Mouse (Mus musculus) left cerebral cortex, postnatal 14 days (tissue): ENCODE data around the gene Fgf2. TPM values are rescaled to one million over a fixed set of nuclear protein-coding genes. Genes with fewer than 3 reads are reported as not detected.

Experiments used
- DNase-seq, 2 experiments: peaks; one replicate each; pipeline ENCODE4 v3.0.0; 2021 to 2022; ENCODE audit warnings: low spot score in 2 of 2, mixed read lengths in 1 of 2
- intact Hi-C: fragments of 180-260 bp; cut with DNase I; formaldehyde crosslinking; loops from one replicate; pipeline ENCODE4 v1.15.1; 2025
- long read RNA-seq, 2 experiments: library from polyadenylated mRNA; stranded (forward); transcript quantifications; one replicate each; pipeline ENCODE4 v2.0.0; 2021
- total RNA-seq, 2 experiments: library from RNA; stranded (reverse); gene quantifications; 2 replicates each; pipeline ENCODE4 v1.2.3; 2021

Fgf2 gene
- 1 to 10 TPM; 3.1 to 4.1 TPM for total RNA-seq
- long read RNA-seq, experiment 1, partial matches to known transcripts, result 0 of 1 reads
- long read RNA-seq, experiment 1, other reads (novel, unspliced or antisense), result 1 of 1 reads
- long read RNA-seq, experiment 2, partial matches to known transcripts, result 0 of 3 reads
- long read RNA-seq, experiment 2, other reads (novel, unspliced or antisense), result 3 of 3 reads

GRCm38 (mm10) chr3:37348221-37349165 is at the start of gene Fgf2:
Gene Fgf2, plus strand, starts transcription at chr3:37348346.
- intact Hi-C loops, result no loop called here

GRCm38 (mm10) chr3:37299470-37299869 is 48.7 kb upstream of the Fgf2 start:
- intact Hi-C loops, result no loop called here
- no peak for DNase-seq

More at GRCm38 (mm10) chr3:37348221-37349165, at the start of gene Fgf2:
- DNase-seq, result peak; percentile 29 to 50

- intact Hi-C loops, result no loop called here
- DNase-seq, result peak; percentile 25 to 35
Observed at GRCm38 (mm10) chr3:37302685-37303084, 45.5 kb upstream of the Fgf2 start.

GRCm38 (mm10) chr3:37303392-37304139 is 44.6 kb upstream of the Fgf2 start:
- intact Hi-C loops, result no loop called here
- DNase-seq, result no peak

GRCm38 (mm10) chr3:37311897-37312369 is 36.2 kb upstream of the Fgf2 start:
- intact Hi-C loops, result loop anchor here (5.0 kb wide), 1 partner anchor 105 kb away; the partner anchor contains the start of gene Spata5
- DNase-seq, result peak in 1 of 2 experiments; percentile 10

- peak; percentile 97 to 99 for DNase-seq
- intact Hi-C loops, result loop anchor here (5.0 kb wide), 1 partner anchor 105 kb away; the partner anchor contains the start of gene Spata5
Observed at GRCm38 (mm10) chr3:37312370-37312941, 35.7 kb upstream of the Fgf2 start, which contains the start of the genes Bbs12 and Cetn4. Gene Bbs12, plus strand, starts transcription at chr3:37312554. Gene Cetn4, minus strand, starts transcription at chr3:37312708.

- intact Hi-C loops, result loop anchor here (5.0 kb wide), 1 partner anchor 104 kb away; the partner anchor contains the start of gene Spata5
- peak; percentile 21 to 71 for DNase-seq
Observed at GRCm38 (mm10) chr3:37313371-37313770, 34.8 kb upstream of the Fgf2 start.

GRCm38 (mm10) chr3:37316233-37316632 is 31.9 kb upstream of the Fgf2 start:
- intact Hi-C loops, result no loop called here
- DNase-seq, result no peak

- no peak for DNase-seq
- intact Hi-C loops, result loop anchor here (5.0 kb wide), 1 partner anchor 88 kb away; no protein-coding TSS in a partner anchor
Observed at GRCm38 (mm10) chr3:37324310-37324709, 23.8 kb upstream of the Fgf2 start.

- no peak for DNase-seq
- intact Hi-C loops, result no loop called here
Observed at GRCm38 (mm10) chr3:37325317-37326112, 22.6 kb upstream of the Fgf2 start.

GRCm38 (mm10) chr3:37326627-37327026 is 21.5 kb upstream of the Fgf2 start:
- DNase-seq, result no peak
- intact Hi-C loops, result no loop called here

GRCm38 (mm10) chr3:37328489-37328888 is 19.7 kb upstream of the Fgf2 start:
- DNase-seq, result no peak
- intact Hi-C loops, result no loop called here

- intact Hi-C loops, result no loop called here
- no peak for DNase-seq
Observed at GRCm38 (mm10) chr3:37329963-37330362, 18.2 kb upstream of the Fgf2 start.

GRCm38 (mm10) chr3:37331999-37332449 is 16.1 kb upstream of the Fgf2 start:
- intact Hi-C loops, result no loop called here
- DNase-seq, result no peak

- intact Hi-C loops, result no loop called here
- DNase-seq, result no peak
Observed at GRCm38 (mm10) chr3:37334053-37334452, 14.1 kb upstream of the Fgf2 start.

GRCm38 (mm10) chr3:37341110-37341509 is 7.0 kb upstream of the Fgf2 start:
- intact Hi-C loops, result loop anchor here (5.0 kb wide), 1 partner anchor 76 kb away; the partner anchor contains the start of gene Spata5
- DNase-seq, result no peak

- intact Hi-C loops, result loop anchor here (5.0 kb wide), 1 partner anchor 74 kb away; the partner anchor contains the start of gene Spata5
- no peak for DNase-seq
Observed at GRCm38 (mm10) chr3:37342811-37343210, 5.3 kb upstream of the Fgf2 start.

- intact Hi-C loops, result no loop called here
Observed at GRCm38 (mm10) chr3:37347671-37348070, 475 bp upstream of the Fgf2 start.

More at GRCm38 (mm10) chr3:37347671-37348070, 475 bp upstream of the Fgf2 start:
- no peak for DNase-seq
